Mouse (Mus musculus): Measurements from ENCODE around the gene Kif26a.
A peak's percentile ranks its signal among the peaks of the same experiment; 100 is the strongest.

Gene Kif26a

DNA sequence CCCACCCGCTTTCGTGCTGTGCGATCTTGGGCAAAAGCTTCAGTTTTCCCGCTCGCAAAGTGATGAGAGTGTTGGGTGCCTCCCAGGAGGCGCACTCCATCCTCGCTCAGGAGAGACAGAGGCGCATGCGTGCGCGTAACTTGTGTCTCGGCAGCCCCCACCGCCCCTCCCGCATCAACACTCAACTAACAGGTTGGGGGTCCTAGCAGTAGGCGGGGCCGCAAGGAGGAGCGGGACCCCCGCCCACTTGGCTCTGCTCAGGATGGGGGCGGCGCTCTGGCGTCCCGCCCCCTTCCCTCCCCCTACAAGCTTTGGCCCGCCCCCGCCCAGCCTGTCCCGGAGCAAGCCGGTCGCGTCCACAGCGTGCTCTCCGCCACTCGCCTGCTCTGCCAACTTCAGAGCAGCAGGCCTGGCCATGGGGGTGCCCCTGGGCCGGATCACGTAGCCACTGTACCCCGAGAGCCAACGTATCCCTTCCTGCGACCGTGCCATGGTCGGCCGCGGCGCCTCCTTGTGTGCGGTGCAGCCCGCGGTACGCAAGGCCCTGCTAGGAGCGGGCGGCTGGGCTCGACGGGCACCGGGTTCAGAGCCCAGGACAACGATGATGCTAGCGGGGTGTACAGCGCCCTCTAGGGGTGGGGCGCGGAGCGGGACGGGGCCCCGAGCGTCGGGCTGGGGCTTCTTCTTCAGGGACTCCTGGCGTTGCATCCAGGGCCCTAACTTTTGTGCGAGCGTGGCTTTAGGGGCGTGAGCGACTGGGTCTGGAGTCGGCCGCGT, at the start of gene Kif26a:
Kif26a (plus strand) TSS at position 334 of the 777 bp plus-strand sequence.
- peak; percentile 72 for DNase-seq (ENCODE audit: low spot score)

DNA sequence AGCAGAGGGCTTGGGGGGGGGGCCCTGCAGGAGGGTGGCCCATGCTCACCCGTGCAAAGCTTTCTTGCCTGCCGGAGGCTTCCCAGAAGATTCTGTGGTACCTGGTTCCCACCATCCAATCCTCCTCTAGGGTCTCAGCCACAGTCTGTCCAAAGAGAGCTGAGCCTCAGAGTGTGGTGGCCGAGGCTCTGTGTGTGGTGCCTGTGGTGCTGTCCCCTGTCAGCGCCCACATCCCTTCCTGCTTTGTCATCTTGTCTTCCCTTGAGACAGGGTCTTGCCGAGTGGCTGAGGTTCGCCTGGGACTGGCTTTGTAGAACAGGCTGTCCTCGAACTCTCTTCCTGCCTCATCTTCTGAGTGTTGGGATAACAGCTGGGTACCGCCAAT, 49.3 kb upstream of the Kif26a start:
- DNase-seq (ENCODE audit: low spot score) = no peak

DNA sequence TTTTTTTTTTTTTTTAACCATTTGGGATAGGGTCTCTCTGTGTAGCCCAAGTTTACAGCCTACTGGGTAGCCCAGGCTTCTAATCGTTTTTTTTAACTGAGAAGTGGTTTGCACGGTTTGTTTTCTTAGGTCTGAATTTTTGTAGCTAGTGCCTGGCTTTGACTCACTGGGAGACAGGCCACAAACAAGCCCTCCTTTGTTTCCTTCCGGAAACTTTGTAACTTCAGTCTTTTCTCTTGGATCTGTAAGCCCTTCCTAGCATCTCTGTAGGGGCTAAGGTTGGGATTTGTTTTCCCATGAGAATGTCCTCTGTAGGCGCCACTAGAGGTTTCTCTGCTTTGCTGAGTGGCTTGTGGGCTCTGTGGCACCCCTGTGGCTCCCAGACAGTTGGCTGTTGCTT, 45.9 kb upstream of the Kif26a start:
- DNase-seq (ENCODE audit: low spot score) = no peak

DNA sequence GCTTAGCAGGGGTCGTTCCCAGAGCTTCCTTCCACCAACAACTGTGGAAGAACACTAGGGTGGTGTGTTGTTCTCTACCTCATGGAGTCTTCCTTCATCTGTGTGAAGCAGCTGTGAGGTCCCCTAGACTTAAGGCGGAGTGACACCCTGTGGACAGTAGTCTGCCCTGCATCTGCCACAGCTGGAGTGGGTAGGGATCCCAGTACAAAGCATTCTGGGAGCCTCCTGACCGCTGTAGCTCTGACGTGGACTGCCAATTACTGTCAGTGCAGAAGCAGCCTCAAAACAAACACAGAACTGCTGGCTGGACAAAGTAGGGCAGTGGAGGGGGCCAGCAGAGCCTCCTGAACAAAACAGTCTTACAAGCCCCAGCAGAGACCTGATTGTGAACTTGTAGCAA, 45.0 kb upstream of the Kif26a start:
- DNase-seq (ENCODE audit: low spot score) = no peak

DNA sequence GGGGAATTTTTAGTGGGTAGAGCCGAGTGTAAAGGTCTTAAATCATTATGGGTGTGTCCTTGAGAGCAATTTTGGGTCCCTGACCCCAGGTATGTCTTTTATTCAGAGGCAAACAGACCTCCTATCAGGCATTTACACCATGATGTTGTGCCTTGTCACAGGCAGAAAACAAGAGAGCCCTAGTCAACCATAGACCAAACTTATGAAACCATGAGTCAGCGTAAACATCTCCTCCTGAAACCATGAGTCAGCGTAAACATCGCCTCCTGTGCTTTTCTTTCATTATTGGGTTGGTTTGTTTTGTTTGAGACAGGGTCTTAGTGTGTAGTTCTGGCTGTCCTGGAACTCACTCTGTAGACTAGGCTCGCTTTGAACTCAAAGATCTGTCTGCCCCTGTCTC, 42.8 kb upstream of the Kif26a start:
- DNase-seq (ENCODE audit: low spot score) = no peak

DNA sequence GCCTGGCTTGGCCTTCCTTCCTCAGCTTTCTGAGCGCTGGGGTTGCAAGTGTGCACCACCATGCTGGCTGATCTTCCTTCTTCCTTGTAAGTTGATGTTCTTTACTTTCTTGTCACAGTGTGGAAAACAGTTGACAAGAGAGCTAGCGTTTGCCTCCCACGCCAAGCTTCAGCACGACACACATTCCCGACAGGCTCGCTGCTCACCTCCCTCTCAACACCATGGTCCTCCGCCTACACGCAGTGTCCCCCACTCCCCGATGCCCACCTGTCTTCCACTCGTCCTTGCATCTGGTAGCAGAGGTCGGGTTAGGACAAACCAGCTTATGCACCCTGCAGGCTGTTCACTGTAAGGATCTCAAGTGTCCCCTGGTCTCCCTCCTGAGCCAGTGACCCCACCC, 41.1 kb upstream of the Kif26a start:
- no peak for DNase-seq (ENCODE audit: low spot score)

DNA sequence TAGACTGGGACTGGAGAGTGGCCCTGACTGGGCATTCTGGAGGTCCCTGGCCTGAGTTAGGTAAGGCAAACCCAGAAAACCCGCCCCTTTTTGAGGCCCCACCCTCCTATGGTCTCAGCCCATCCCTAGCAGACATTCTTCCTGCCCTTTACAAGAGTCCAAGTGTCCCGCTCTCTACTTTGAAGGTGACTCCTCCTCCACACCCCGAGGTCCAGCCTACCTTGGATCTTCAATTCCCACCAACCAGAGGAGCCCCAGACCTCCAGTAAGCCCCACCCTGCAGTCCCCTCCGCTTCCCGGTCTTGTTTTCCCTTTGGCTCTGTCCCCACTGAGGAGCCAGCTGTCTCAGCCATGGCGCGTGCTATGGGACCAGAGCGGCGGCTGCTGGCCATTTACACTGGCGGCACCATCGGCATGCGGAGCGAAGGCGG, 39.5 kb upstream of the Kif26a start, which contains the start of gene Aspg:
Aspg (plus strand) TSS at position 139 of the 431 bp plus-strand sequence.
- peak; percentile 27 for DNase-seq (ENCODE audit: low spot score)

DNA sequence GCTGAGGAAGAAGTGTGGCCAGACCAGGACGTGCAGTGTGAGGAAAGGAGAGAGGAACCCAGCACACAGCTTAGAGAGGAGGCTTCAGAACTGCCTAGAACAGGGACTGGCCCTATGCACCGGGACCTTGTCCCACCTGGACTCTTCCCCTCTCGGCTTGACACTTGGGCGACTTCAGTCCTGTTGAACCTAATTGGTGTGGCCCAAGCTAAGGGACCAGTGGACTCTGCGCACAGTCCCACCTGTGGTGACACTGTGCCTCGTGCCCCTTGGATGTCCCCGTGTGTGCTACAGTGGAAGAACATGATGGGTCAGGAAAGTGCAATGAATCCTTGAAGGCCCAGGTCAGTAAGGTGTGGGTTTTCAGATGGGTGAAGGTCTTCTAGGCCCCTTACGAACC, 38.3 kb upstream of the Kif26a start:
- no peak for DNase-seq (ENCODE audit: low spot score)

DNA sequence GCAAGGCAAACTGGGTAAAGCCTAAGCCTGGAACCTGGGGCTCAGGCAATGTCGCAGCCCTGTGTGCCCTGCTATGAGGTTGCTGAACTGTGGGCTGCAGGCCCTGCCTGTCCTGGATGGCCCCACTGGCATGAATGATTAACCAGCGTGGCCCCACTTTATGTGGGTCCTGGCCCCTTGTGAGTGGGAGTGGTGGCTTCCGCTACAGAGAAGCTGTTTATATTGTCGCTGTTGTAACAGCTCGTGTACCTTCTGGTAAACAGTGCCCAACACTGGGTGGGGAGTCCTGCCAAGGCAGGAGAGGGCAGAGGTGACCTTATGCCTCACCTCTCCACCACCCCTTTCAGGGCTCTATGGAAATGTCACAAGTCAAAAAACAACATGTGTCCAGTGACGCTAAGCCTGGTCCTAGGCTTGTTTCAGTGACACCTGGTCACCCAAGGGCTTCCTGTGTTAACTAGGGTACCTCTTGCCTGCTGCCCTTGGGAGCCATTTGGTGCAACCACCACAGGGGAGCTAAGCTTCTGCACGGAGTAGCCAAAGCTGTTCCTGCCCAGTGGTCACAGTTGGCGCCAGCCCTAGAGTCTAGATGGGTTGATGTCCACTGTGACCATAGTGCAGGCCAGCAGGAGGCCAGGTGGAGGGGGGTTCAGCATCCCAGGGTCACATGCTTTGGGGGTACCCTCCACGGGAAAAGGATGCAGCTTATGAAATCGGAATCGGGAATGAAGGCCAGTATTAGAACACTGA, 37.1 kb upstream of the Kif26a start:
- no peak for DNase-seq (ENCODE audit: low spot score)

DNA sequence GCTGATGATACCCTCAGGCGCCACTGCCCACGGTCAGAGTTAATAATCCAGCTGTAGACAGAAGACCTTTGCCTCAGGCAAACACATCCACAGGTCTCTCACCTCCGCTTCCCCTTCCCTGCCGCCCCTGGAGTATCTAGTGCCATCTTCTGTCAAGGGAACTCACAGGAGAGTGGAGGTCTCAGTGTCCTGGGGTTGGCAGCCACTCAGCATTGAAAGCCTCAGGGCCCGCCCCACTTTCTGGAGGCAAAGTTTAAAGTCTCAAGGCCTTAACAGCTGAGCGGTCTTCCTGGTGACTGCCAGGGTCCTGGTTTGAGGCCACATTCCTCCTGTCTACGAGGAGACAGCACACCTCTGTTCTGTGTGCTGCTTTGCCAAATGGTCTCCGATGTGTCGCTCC, 36.3 kb upstream of the Kif26a start:
- DNase-seq (ENCODE audit: low spot score) = no peak

DNA sequence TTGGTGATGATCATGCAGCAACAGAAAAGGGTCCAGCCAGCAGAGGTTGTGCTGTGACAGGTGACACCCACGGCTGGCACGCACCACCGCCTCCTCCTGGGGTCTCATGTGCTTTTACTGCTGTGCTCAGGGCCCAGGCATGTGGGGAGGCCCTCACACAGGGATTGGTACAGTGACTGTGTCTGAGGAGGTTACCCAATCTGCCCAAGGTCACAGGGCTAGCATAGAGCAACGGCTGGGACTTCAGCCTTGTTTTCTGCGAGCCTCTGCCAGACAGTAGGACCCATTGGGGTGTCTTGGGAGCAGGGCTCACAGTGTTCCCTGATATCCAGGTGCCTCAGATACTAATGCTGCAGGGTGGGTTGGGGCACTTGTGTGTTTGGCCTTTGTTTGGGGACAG, 34.7 kb upstream of the Kif26a start:
- no peak for DNase-seq (ENCODE audit: low spot score)

DNA sequence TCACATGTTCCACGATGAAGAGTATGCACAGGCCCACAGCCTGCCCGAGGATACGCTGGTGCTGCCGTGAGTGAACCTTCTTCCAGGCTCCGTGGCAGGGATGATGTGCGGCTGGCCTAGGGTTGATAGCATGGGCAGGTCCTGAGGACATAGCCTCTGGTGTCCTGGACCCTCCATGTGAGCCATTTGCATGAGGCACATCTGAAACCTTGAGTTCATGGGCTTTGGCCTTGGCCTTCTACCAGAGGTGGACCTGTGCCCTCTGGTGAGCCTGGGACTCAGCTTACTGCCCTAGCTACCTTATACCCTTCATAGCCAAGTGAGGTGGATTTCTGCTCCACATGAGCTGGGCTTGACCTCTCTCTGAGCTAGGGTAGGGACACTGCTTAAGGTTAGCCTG, 33.8 kb upstream of the Kif26a start:
- DNase-seq (ENCODE audit: low spot score) = no peak

DNA sequence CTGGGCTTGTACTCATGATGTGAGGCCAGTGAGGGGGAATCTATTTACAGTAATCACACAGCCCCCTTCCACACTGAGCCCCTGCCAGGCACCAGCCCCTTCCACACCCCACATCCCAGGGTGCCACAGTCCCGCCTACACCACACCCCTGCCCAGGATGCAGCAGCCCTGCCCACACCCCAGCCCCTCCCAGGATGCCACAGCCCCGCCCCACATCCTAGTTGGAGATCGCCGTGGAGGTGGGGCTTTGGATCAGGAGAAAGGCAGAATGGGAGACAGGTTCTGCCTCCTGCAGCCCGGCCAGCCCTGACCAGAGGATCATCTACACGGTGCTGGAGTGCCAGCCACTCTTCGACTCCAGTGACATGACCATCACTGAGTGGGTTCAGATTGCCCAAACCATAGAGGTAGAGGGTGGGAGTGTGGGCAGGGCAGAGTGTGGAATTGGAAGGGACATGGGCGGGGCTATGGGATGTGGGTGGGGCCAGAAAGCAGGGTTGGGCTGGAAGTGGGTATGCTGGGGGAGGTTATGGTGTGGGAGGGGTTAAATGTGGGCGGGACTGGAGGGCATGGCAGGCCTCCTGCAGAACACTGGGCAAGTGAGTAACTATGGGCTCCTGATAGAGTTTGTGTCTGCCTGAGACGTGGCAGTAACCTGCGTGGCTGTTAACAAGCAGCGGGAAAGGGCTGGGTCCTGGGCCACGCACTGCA, 33.2 kb upstream of the Kif26a start:
- DNase-seq (ENCODE audit: low spot score) = no peak

DNA sequence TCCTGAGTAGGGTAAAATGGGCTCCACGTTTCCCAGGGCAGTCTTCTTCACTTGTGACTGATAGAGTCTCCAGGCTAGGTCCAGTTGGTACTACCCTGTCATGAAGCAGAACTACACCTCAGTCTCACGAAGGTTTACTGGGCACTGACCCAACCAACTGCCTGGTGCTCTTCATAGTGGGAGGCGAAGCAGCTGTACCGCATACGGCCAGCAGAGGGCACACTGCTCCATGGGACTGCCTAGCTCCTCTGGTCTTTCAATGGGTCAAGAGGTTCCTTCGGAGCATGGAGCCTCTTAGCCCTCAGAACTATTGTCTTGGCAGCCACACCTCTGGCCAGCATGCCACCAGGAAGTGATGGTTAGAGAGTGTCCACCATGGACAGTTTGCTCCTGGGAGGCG, 32.3 kb upstream of the Kif26a start:
- peak; percentile 82 for DNase-seq (ENCODE audit: low spot score)

DNA sequence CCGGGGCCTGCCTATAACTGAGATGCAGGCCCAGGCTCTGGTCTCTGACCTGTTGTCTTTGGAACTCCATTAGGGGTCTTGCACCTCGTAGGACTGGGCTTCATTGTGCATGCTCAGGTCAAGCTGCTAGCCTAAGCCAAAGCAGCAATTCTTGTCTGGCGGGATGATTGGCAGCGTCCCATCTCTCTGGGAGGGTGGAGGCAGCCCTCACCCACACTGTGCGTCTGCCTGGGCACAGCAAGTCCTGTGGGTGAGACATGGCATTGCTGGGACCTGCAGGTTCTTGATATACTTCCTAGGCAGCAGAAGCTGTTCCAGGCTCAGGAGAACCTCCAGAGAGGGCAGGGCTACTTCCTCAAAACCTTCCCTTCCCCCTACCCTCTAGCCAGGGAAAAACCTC, 29.0 kb upstream of the Kif26a start:
- no peak for DNase-seq (ENCODE audit: low spot score)

DNA sequence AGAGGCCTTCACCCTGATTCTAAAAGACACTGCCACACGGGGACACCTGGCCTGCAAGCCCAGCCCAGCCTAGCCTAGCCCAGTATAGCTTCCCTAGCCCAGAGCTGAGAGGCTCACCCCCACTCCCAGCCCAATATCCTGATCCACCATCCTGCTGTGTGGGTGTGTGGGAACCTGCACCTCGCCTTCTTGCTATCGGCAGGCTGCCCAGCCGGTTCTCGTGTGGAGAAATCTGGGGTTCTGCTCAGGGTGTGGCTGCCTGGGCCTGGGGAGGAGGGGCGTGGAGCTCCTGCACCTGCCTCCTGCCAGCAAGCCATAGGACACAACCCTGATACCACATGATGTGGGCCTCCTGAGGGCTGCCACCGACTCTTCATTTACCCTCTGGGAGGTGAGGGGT, 28.4 kb upstream of the Kif26a start:
- no peak for DNase-seq (ENCODE audit: low spot score)

DNA sequence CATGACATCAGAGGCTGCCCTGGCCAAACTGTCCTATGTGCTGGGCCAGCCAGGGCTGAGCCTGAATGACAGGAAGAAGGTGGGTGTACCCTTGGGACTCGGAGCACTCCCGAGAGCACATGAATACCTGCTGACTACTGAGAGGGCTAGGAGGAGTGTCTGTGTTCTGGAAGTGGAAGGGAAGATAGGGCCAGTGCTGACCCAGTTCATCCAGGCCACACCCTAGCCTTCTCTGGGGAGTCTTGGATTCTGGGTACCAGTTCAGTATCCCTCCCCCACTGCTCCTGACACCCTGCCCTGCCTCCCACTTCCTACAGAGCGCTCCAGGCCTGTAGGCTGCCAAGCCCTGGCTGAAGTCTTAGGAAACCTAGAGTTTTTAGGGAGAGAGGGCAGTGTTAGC, 24.8 kb upstream of the Kif26a start:
- peak; percentile 28 for DNase-seq (ENCODE audit: low spot score)

DNA sequence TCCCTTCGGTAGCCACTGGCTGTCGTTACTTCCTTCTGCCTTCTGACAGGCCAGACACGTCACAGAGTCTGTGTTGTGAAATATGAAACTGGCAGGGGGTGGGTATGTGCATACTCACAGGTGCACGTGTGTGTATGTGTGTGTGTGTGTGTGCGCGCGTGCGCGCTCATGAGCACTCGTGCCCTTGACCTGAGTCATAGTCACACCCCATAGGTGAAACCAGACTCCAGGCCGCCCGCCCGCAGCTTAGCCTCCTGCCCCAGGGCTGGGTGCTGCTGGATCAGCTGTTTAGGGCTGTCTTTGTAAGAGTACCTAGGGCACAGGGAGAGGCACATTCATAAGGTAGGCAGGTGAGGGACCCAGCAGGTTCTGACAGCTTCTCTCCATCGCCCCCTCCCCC, 20.1 kb upstream of the Kif26a start:
- no peak for DNase-seq (ENCODE audit: low spot score)

DNA sequence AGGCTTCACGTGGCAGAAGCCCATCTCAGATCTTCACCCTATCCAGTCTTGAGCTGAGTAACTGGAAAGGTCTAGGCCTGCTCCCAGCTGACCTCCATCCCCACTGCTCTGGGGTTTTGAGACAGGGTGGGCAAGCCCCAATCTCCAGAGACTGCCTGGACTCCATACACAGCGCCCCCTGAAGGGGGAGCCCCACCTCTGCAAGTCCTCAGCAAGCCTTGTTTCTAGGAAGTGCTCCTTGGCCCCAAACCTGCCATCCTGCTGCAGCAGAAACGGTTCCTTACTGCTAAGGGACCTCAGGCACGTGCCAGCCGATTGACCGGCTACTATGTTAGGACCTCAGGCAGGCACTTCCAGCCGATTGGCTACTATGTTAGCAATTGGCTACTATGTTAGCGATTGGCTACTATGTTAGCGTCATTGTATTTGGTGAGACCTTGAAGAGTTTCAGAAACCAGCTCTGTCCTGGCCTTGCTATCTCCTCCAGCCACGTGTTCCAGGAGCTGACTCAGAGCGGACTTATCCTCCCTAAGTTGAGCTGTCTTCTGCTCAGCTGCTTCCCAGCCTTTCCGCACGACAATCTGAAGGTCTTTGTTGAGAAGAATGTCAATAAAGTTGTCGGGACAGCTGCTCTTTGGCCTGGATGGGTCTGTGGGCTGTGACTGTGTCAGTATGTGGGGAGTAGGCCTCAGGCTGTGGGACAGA, 18.9 kb upstream of the Kif26a start:
- no peak for DNase-seq (ENCODE audit: low spot score)

DNA sequence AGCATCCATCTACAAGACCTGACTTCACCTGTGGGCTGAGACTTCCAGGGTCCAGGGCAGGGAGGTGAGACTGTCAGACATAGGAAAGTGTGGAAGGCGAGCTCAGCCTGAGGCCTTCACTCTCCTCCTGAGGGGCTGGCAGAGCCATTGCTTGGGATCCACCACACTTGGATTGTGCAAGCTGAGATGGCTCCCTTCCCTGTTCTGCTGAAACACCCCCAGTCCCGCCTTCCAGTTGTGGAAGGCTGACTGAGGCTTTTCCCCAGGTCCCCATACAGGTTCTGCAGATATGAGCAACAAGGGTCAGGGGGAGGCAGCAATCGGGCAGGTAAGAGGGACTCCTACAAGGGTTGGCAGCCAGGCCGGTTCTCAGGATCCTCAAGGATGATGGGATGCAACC, 17.5 kb upstream of the Kif26a start:
- no peak for DNase-seq (ENCODE audit: low spot score)

DNA sequence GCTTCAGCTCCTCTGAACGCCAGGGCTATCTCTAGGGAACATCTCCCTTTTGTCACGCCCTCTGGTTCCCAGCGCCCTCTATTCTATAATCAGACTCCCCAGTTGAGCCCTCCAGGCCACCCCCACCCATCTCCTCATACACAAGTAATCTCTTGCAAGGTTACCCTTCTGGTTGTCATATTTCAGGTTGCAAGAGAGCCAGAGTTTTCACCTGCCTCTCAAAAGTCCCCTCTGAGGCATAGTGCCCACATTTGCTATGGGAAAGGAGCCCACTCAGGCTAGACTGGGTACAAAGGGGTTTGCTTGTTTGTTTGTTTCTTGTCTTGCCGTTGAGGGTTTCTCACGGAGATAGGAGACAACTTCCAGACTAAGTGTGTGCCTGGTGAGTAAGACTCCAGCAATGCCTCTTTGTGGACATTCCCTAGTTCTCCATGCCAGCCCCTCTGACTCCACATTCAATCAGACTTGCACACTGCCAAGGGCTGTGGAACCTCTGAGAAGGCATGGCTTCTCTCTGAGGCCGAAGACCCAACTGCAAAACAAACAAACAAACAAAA, 16.6 kb upstream of the Kif26a start:
- DNase-seq (ENCODE audit: low spot score) = no peak
